Mouse (Mus musculus): ENCODE results near the gene Pla2g2d. TPM values are rescaled to one million over a fixed set of nuclear protein-coding genes. Genes with fewer than 3 reads are reported as not detected.

Pla2g2d gene
- total and polyA plus RNA-seq, 3 experiments, result not detected

GRCm38 (mm10) chr4:138754432-138754831 is 21.1 kb upstream of the Pla2g2d start:
- no peaks in the 10 kb centered on the region for H3K36me3 ChIP-seq (ENCODE audit: control insufficient read depth in 1 of 2, insufficient read depth in 2 of 2, low read length in 2 of 2)
- no peak overlapping the region for H3K4me3 ChIP-seq (ENCODE audit: control insufficient read depth in 1 of 2, insufficient read depth in 1 of 2, low read depth in 2 of 2, low read length in 2 of 2)
- no peaks in the 10 kb centered on the region for H3K4me1 ChIP-seq (ENCODE audit: control insufficient read depth in 1 of 2, insufficient read depth in 2 of 2, low read length in 2 of 2)
- H3K27ac ChIP-seq (ENCODE audit: control insufficient read depth, low read depth, low read length), result no peak overlapping the region
- H3K9ac ChIP-seq (ENCODE audit: control insufficient read depth, low read depth, low read length, poor library complexity, severe bottlenecking), result no peak overlapping the region
- H3K9me3 ChIP-seq (replicated peaks; ENCODE audit: insufficient read depth, low read length), result no peaks in the 10 kb centered on the region
- DNase-seq (ENCODE audit: low read depth, low spot score), result no peak
- no peaks in the 10 kb centered on the region for H3K27me3 ChIP-seq (ENCODE audit: control insufficient read depth in 1 of 2, insufficient read depth in 2 of 2, low read length in 2 of 2)
- H3K79me2 ChIP-seq (ENCODE audit: control insufficient read depth, insufficient read depth, low read length, poor library complexity), result no peaks in the 10 kb centered on the region
- no peak for TF ChIP-seq CHD1 (IDR thresholded peaks at IDR 0.05; ENCODE audit: low read depth, low read length)
- TF ChIP-seq ETS1 (IDR thresholded peaks at IDR 0.05; ENCODE audit: low read depth, low read length), result no peak
- TF ChIP-seq USF2 (IDR thresholded peaks at IDR 0.05; ENCODE audit: borderline replicate concordance in 1 of 2, insufficient read depth in 1 of 2, low read depth in 1 of 2, low read length in 2 of 2), result no peak
- TF ChIP-seq MXI1 (IDR thresholded peaks at IDR 0.05; ENCODE audit: low read depth, low read length), result no peak
- no peak for TF ChIP-seq POLR2A (IDR thresholded peaks at IDR 0.05; ENCODE audit: control insufficient read depth in 1 of 2, insufficient read depth in 1 of 2, low read depth in 1 of 2, low read length in 2 of 2, poor library complexity in 1 of 2)
- TF ChIP-seq TCF12 (IDR thresholded peaks at IDR 0.05; ENCODE audit: low read depth, low read length), result no peak
- no peak for TF ChIP-seq RAD21 (IDR thresholded peaks at IDR 0.05; ENCODE audit: low read depth, low read length)
- TF ChIP-seq TAL1 (IDR thresholded peaks at IDR 0.05; ENCODE audit: low read length), result no peak
- no peak for TF ChIP-seq MAZ (IDR thresholded peaks at IDR 0.05; ENCODE audit: low read depth, low read length)
- TF ChIP-seq POLR2AphosphoS5 (IDR thresholded peaks at IDR 0.05; ENCODE audit: borderline replicate concordance, low read depth, low read length), result no peak
- no peak for TF ChIP-seq BHLHE40 (IDR thresholded peaks at IDR 0.05; ENCODE audit: borderline replicate concordance, low read depth, low read length)
- TF ChIP-seq GABPA (IDR thresholded peaks at IDR 0.05; ENCODE audit: low read depth, low read length), result no peak
- no peak for TF ChIP-seq ZNF384 (IDR thresholded peaks at IDR 0.05; ENCODE audit: low read depth, low read length)
- TF ChIP-seq EP300 (IDR thresholded peaks at IDR 0.05; ENCODE audit: low read depth in 1 of 2, low read length in 2 of 2), result no peak
- no peak for TF ChIP-seq MAX (IDR thresholded peaks at IDR 0.05; ENCODE audit: low read length)
- no peak for TF ChIP-seq JUND (IDR thresholded peaks at IDR 0.05; ENCODE audit: low read depth, low read length)
- no peak for TF ChIP-seq MAFK (IDR thresholded peaks at IDR 0.05; ENCODE audit: borderline replicate concordance, low read depth, low read length)
- no peak for TF ChIP-seq USF1 (IDR thresholded peaks at IDR 0.05; ENCODE audit: low read depth, low read length)
- TF ChIP-seq POLR2AphosphoS2 (IDR thresholded peaks at IDR 0.05; ENCODE audit: low read length), result no peak
- no peak for TF ChIP-seq HCFC1 (IDR thresholded peaks at IDR 0.05; ENCODE audit: low read depth, low read length)

GRCm38 (mm10) chr4:138755439-138755838 is 20.1 kb upstream of the Pla2g2d start:
- DNase-seq (ENCODE audit: low read depth, low spot score), result no peak
- Histone ChIP-seq H3K4me1 (ENCODE audit: control insufficient read depth in 1 of 2, insufficient read depth in 2 of 2, low read length in 2 of 2) (no peaks in the 10 kb centered on the region), H3K9me3 (replicated peaks; ENCODE audit: insufficient read depth, low read length) (no peaks in the 10 kb centered on the region), H3K27ac (ENCODE audit: control insufficient read depth, low read depth, low read length) (no peak overlapping the region), H3K79me2 (ENCODE audit: control insufficient read depth, insufficient read depth, low read length, poor library complexity) (no peaks in the 10 kb centered on the region), H3K4me3 (ENCODE audit: control insufficient read depth in 1 of 2, insufficient read depth in 1 of 2, low read depth in 2 of 2, low read length in 2 of 2) (no peak overlapping the region), H3K36me3 (ENCODE audit: control insufficient read depth in 1 of 2, insufficient read depth in 2 of 2, low read length in 2 of 2) (no peaks in the 10 kb centered on the region), H3K9ac (ENCODE audit: control insufficient read depth, low read depth, low read length, poor library complexity, severe bottlenecking) (no peak overlapping the region), H3K27me3 (ENCODE audit: control insufficient read depth in 1 of 2, insufficient read depth in 2 of 2, low read length in 2 of 2) (no peaks in the 10 kb centered on the region)
- TF ChIP-seq ZNF384 (IDR thresholded peaks at IDR 0.05; ENCODE audit: low read depth, low read length) (no peak), MEF2A (IDR thresholded peaks at IDR 0.05; ENCODE audit: extremely low read depth, insufficient replicate concordance, low read depth, low read length, poor library complexity, severe bottlenecking) (no peak), MYC (IDR thresholded peaks at IDR 0.05; ENCODE audit: low read depth, low read length) (no peak)
